Mouse (Mus musculus): ENCODE measurements around the gene Ankrd60. TPM values are rescaled to one million over a fixed set of nuclear protein-coding genes. Genes with fewer than 3 reads are reported as not detected.

The Ankrd60 gene
- polyA plus RNA-seq, 1 experiment from 2014 or later, result not detected

DNA sequence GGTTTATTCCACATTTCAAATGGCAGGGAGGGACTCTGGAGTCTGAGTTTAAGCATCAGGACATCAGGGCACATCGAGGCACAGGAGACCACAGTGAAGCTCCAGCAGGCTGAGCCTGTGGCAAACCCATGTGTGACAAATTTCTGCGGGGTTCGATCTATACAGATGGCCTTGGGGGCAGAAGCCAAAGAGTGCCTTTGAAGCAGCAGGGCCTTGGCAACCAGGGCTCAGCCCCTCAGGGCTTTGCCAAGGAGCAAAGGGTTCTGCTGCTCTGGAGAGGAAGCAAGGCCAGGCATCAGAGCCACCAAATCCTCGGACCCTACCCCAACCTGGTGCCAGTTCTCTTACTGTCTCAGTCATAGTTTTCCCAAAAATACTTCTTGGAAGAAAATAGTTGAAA is 35.4 kb downstream of the Ankrd60 start:
- Histone ChIP-seq H3K4me2 (ENCODE audit: low read length) (no peak overlapping the region), H3K27ac (ENCODE audit: low read depth) (no peak overlapping the region), H3K27me3 (replicated peaks; ENCODE audit: control insufficient read depth, insufficient read depth, low read length) (no peaks in the 10 kb centered on the region), H3K4me3 (ENCODE audit: low read depth, low read length) (no peak overlapping the region), H3K4me1 (replicated peaks; ENCODE audit: control insufficient read depth, insufficient read depth, low read length) (0 out of 2 replicates have a peak, but pooled peaks cover 6% of the 10 kb centered on the region), H3K36me3 (ENCODE audit: control insufficient read depth, insufficient read depth, low read length) (no peaks in the 10 kb centered on the region), H3K9me3 (ENCODE audit: control insufficient read depth, low read length) (no peaks in the 10 kb centered on the region), H3K9ac (ENCODE audit: low read length) (no peak overlapping the region)
- DNase-seq (ENCODE audit: low spot score) (no peak), ATAC-seq (replicated peaks; ENCODE audit: low FRiP score, low TSS enrichment, low read depth) (no peak)
- WGBS, result 91% methylated on average over 4 of the region's 4 CpGs

GRCm38 (mm10) chr2:173541748-173542147 is 36.4 kb downstream of the Ankrd60 start:
- Histone ChIP-seq H3K4me3 (ENCODE audit: low read depth, low read length) (no peak overlapping the region), H3K27ac (ENCODE audit: low read depth) (no peak overlapping the region), H3K4me2 (ENCODE audit: low read length) (no peak overlapping the region), H3K9ac (ENCODE audit: low read length) (no peak overlapping the region), H3K27me3 (replicated peaks; ENCODE audit: control insufficient read depth, insufficient read depth, low read length) (no peaks in the 10 kb centered on the region), H3K4me1 (replicated peaks; ENCODE audit: control insufficient read depth, insufficient read depth, low read length) (0 out of 2 replicates have a peak, but pooled peaks cover 6% of the 10 kb centered on the region), H3K9me3 (ENCODE audit: control insufficient read depth, low read length) (no peaks in the 10 kb centered on the region), H3K36me3 (ENCODE audit: control insufficient read depth, insufficient read depth, low read length) (no peaks in the 10 kb centered on the region)
- ATAC-seq (replicated peaks; ENCODE audit: low FRiP score, low TSS enrichment, low read depth) (no peak), DNase-seq (ENCODE audit: low spot score) (no peak)
- 75% methylated on average over 4 of the region's 4 CpGs for WGBS

DNA sequence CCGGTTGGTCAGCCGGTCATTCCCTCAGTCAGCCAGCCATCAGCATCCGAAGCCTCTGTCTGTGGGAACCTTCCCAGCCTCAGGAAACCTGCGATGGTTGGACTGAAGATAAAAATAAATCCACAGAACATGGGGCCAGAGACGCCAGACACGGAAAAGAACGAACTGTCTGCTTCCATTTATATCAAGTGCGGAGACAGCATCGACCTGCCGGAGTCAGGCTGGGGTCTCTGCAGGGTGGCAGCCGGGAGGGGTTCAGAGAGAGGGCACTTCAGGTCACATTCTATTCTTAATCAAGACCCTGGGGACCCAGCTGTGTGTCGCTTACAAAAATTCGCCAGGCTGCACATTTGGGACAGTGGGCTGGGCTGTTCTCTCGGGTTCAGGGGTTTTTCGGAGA is 38.4 kb downstream of the Ankrd60 start:
- no peak for DNase-seq (ENCODE audit: low spot score)
- Histone ChIP-seq H3K36me3 (ENCODE audit: control insufficient read depth, insufficient read depth, low read length) (no peaks in the 10 kb centered on the region), H3K4me3 (ENCODE audit: low read depth, low read length) (no peak overlapping the region), H3K9ac (ENCODE audit: low read length) (no peak overlapping the region), H3K4me1 (replicated peaks; ENCODE audit: control insufficient read depth, insufficient read depth, low read length) (0 out of 2 replicates have a peak, but pooled peaks cover 6% of the 10 kb centered on the region), H3K9me3 (ENCODE audit: control insufficient read depth, low read length) (no peaks in the 10 kb centered on the region), H3K4me2 (ENCODE audit: low read length) (no peak overlapping the region), H3K27me3 (replicated peaks; ENCODE audit: control insufficient read depth, insufficient read depth, low read length) (no peaks in the 10 kb centered on the region), H3K27ac (ENCODE audit: low read depth) (no peak overlapping the region)
- ATAC-seq (replicated peaks; ENCODE audit: low FRiP score, low TSS enrichment, low read depth), result no peak
- WGBS, result 42% methylated on average over 15 of the region's 15 CpGs

DNA sequence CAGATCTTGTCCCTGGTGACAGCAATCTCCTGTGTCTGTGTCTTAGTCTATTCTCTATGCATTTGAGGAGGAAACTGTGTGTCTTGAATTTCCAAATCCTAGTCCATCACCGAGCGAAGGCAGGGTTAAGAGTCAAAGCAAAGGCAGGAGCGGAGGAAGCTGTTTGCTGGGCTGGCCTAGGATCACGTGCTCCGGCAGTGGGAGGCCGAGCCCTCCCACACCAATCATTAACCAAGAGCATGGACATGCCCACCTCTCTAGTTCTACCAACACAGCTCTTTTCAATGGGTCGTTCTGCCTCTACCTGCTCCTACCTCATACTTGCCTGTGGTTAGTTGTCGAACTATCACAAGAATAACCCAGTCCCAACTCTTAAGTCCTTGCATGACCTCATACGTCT is 42.3 kb downstream of the Ankrd60 start:
- H3K9ac ChIP-seq (ENCODE audit: low read length), result no peak overlapping the region
- H3K27me3 ChIP-seq (replicated peaks; ENCODE audit: control insufficient read depth, insufficient read depth, low read length), result no peaks in the 10 kb centered on the region
- H3K27ac ChIP-seq (ENCODE audit: low read depth), result no peak overlapping the region
- no peak; the same call in 1 of the 2 replicates for ATAC-seq (replicated peaks; ENCODE audit: low FRiP score, low TSS enrichment, low read depth)
- 0 out of 2 replicates have a peak, but pooled peaks cover 6% of the 10 kb centered on the region for H3K4me1 ChIP-seq (replicated peaks; ENCODE audit: control insufficient read depth, insufficient read depth, low read length)
- no peaks in the 10 kb centered on the region for H3K9me3 ChIP-seq (ENCODE audit: control insufficient read depth, low read length)
- H3K4me3 ChIP-seq (ENCODE audit: low read depth, low read length), result no peak overlapping the region
- WGBS, result 85% methylated on average over 9 of the region's 9 CpGs
- no peaks in the 10 kb centered on the region for H3K36me3 ChIP-seq (ENCODE audit: control insufficient read depth, insufficient read depth, low read length)
- no peak overlapping the region for H3K4me2 ChIP-seq (ENCODE audit: low read length)
- DNase-seq (ENCODE audit: low spot score), result no peak

- Histone ChIP-seq H3K9ac (ENCODE audit: low read length) (no peak overlapping the region), H3K27me3 (replicated peaks; ENCODE audit: control insufficient read depth, insufficient read depth, low read length) (no peaks in the 10 kb centered on the region), H3K9me3 (ENCODE audit: control insufficient read depth, low read length) (no peaks in the 10 kb centered on the region), H3K4me2 (ENCODE audit: low read length) (no peak overlapping the region), H3K36me3 (ENCODE audit: control insufficient read depth, insufficient read depth, low read length) (no peaks in the 10 kb centered on the region), H3K4me3 (ENCODE audit: low read depth, low read length) (no peak overlapping the region), H3K27ac (ENCODE audit: low read depth) (no peak overlapping the region), H3K4me1 (replicated peaks; ENCODE audit: control insufficient read depth, insufficient read depth, low read length) (0 out of 2 replicates have a peak, but pooled peaks cover 6% of the 10 kb centered on the region)
- no peak for DNase-seq (ENCODE audit: low spot score)
- no peak for ATAC-seq (replicated peaks; ENCODE audit: low FRiP score, low TSS enrichment, low read depth)
- WGBS, result 86% methylated on average over 18 of the region's 18 CpGs
Observed at GRCm38 (mm10) chr2:173535390-173535789, 42.8 kb downstream of the Ankrd60 start.

GRCm38 (mm10) chr2:173534581-173534980 is 43.6 kb downstream of the Ankrd60 start:
- WGBS, result 68% methylated on average over 7 of the region's 7 CpGs
- no peaks in the 10 kb centered on the region for H3K27me3 ChIP-seq (replicated peaks; ENCODE audit: control insufficient read depth, insufficient read depth, low read length)
- ATAC-seq (replicated peaks; ENCODE audit: low FRiP score, low TSS enrichment, low read depth), result 0 out of 2 replicates have a peak, but pooled peaks have one; percentile 20
- H3K4me3 ChIP-seq (ENCODE audit: low read depth, low read length), result no peak overlapping the region
- no peak overlapping the region for H3K4me2 ChIP-seq (ENCODE audit: low read length)
- H3K36me3 ChIP-seq (ENCODE audit: control insufficient read depth, insufficient read depth, low read length), result no peaks in the 10 kb centered on the region
- no peaks in the 10 kb centered on the region for H3K9me3 ChIP-seq (ENCODE audit: control insufficient read depth, low read length)
- no peak overlapping the region for H3K9ac ChIP-seq (ENCODE audit: low read length)
- H3K27ac ChIP-seq (ENCODE audit: low read depth), result no peak overlapping the region; the same call in 1 of the 2 replicates
- 0 out of 2 replicates have a peak, but pooled peaks cover 2% of the 10 kb centered on the region for H3K4me1 ChIP-seq (replicated peaks; ENCODE audit: control insufficient read depth, insufficient read depth, low read length)
- DNase-seq (ENCODE audit: low spot score), result peak; percentile 63

DNA sequence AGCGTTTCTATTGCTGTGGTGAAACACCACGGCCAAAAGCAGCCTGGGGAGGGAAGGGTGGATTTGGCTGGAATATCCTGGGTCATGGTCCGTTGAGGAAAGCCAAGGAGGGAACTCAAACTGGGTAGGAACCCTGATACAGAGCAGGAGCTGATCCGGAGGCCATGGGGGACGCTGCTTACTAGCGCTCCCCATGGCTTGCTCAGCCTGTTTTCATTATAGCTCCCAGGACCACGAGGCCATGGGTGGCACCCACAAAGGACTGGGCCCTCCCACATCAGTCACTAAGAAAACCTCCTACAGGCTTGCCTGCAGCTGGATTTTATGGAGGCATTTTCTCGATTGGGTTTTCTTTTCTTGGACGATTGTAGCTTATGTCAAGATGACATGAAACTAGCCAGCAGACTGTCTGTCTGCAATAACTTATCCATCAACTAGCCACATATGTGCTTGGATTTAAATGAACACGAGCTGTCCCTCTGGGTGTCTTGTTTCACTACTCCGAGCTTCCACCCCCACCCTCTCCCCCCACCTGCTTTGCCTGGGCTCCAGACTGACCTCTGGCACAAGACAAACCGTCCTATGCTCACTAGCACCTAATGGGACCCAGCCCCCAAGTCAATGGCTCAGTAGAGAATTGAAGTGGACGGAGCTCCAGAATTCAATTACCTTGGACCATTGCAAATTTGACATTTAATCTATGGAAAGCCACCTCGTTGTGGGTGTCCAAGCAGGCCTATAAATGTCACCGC is 45.3 kb downstream of the Ankrd60 start:
- DNase-seq (ENCODE audit: low spot score), result no peak
- no peaks in the 10 kb centered on the region for H3K4me1 ChIP-seq (replicated peaks; ENCODE audit: control insufficient read depth, insufficient read depth, low read length)
- no peaks in the 10 kb centered on the region for H3K9me3 ChIP-seq (ENCODE audit: control insufficient read depth, low read length)
- WGBS, result 63% methylated on average over 15 of the region's 15 CpGs
- H3K36me3 ChIP-seq (ENCODE audit: control insufficient read depth, insufficient read depth, low read length), result no peaks in the 10 kb centered on the region
- H3K4me3 ChIP-seq (ENCODE audit: low read depth, low read length), result no peak overlapping the region
- no peak overlapping the region for H3K27ac ChIP-seq (ENCODE audit: low read depth)
- H3K27me3 ChIP-seq (replicated peaks; ENCODE audit: control insufficient read depth, insufficient read depth, low read length), result no peaks in the 10 kb centered on the region
- no peak overlapping the region for H3K9ac ChIP-seq (ENCODE audit: low read length)
- no peak for ATAC-seq (replicated peaks; ENCODE audit: low FRiP score, low TSS enrichment, low read depth)
- no peak overlapping the region for H3K4me2 ChIP-seq (ENCODE audit: low read length)

DNA sequence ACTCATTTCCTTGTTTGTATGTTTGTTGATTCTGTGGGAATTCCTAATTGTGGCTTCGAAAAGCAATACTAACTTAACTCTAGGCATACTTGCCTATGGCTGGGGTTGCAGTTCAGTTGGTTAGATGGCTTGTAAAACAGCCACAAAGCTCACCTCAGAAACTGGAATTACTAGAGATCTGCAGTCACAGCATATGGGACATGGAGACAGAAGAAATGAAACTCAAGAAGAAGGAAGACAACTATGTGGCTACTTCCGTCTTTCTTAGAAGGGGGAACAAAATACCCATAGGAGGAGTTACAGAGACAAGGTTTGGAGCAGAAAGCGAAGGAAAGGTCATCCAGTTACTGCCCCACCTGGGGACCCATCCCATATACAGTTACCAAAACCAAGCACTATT is 49.7 kb downstream of the Ankrd60 start:
- ATAC-seq (replicated peaks; ENCODE audit: low FRiP score, low TSS enrichment, low read depth) (no peak), DNase-seq (ENCODE audit: low spot score) (no peak)
- no peak overlapping the region for H3K4me3 ChIP-seq (ENCODE audit: low read depth, low read length)
- no peaks in the 10 kb centered on the region for H3K4me1 ChIP-seq (replicated peaks; ENCODE audit: control insufficient read depth, insufficient read depth, low read length)
- H3K27ac ChIP-seq (ENCODE audit: low read depth), result no peak overlapping the region
- no peaks in the 10 kb centered on the region for H3K9me3 ChIP-seq (ENCODE audit: control insufficient read depth, low read length)
- no peak overlapping the region for H3K9ac ChIP-seq (ENCODE audit: low read length)
- WGBS, result 79% methylated on average over 3 of the region's 3 CpGs
- no peak overlapping the region for H3K4me2 ChIP-seq (ENCODE audit: low read length)
- H3K27me3 ChIP-seq (replicated peaks; ENCODE audit: control insufficient read depth, insufficient read depth, low read length), result no peaks in the 10 kb centered on the region
- no peaks in the 10 kb centered on the region for H3K36me3 ChIP-seq (ENCODE audit: control insufficient read depth, insufficient read depth, low read length)

- no peak within 1 kb of the TSS for H3K27ac ChIP-seq (ENCODE audit: low read depth)
- H3K36me3 ChIP-seq (ENCODE audit: control insufficient read depth, insufficient read depth, low read length), result no peaks in the 10 kb centered on the region
- no peak for DNase-seq (ENCODE audit: low spot score)
- H3K27me3 ChIP-seq (replicated peaks; ENCODE audit: control insufficient read depth, insufficient read depth, low read length), result no peaks in the 10 kb centered on the region
- no peaks in the 10 kb centered on the region for H3K9me3 ChIP-seq (ENCODE audit: control insufficient read depth, low read length)
- no peak within 1 kb of the TSS for H3K4me3 ChIP-seq (ENCODE audit: low read depth, low read length)
- 91% methylated on average over 18 of the region's 18 CpGs for WGBS
- H3K4me1 ChIP-seq (replicated peaks; ENCODE audit: control insufficient read depth, insufficient read depth, low read length), result no peaks in the 10 kb centered on the region; the same call in 1 of the 2 replicates
- no peak for ATAC-seq (replicated peaks; ENCODE audit: low FRiP score, low TSS enrichment, low read depth)
- no peak within 1 kb of the TSS for H3K9ac ChIP-seq (ENCODE audit: low read length)
- H3K4me2 ChIP-seq (ENCODE audit: low read length), result no peak within 1 kb of the TSS
Observed at GRCm38 (mm10) chr2:173522376-173522775, 55.8 kb downstream of the Ankrd60 start, which contains the start of gene 1700021F07Rik. TSS of gene 1700021F07Rik (plus strand) at chr2:173522586.

Measured in intestine, embryonic 14.5 days (tissue).